Mouse (Mus musculus): Measurements from ENCODE around the gene Gm10447. TPM values are rescaled to one million over a fixed set of nuclear protein-coding genes. Genes with fewer than 3 reads are reported as not detected.
A peak's percentile ranks its signal among the peaks of the same experiment; 100 is the strongest.

Gm10447 gene
- polyA plus RNA-seq, 1 experiment = 0.02 TPM

DNA sequence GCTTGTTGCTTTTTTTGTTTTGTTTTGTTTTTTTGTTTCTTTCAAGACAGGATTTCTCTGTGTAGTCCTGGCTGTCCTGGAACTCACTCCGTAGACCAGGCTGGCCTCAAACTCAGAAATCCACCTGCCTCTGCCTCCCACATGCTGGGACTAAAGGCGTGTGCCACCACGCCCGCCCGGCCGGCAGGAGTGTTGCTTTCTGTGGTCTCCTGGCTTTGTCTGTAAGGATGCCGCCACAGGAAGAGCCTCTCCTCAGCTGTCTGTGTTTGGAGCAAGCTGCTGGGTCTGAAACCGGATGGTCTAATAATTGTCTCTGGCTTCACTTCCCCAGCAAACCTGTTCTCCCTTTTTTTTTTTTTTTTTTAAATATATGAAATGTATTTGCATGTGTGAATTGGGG, 21.4 kb downstream of the Gm10447 start:
- H3K27me3 ChIP-seq (ENCODE audit: control insufficient read depth, insufficient read depth, insufficient read length) = peaks cover 13% of the 10 kb centered on the region
- no peak overlapping the region for H3K4me3 ChIP-seq
- H3K36me3 ChIP-seq (ENCODE audit: control insufficient read depth, insufficient read depth) = no peaks in the 10 kb centered on the region
- TF ChIP-seq MAX (IDR thresholded peaks at IDR 0.05; ENCODE audit: low read depth) (no peak), USF1 (IDR thresholded peaks at IDR 0.05; ENCODE audit: low read depth) (no peak), POLR2AphosphoS2 (IDR thresholded peaks at IDR 0.05; ENCODE audit: insufficient read length, low read depth) (no peak), TCF3 (IDR thresholded peaks at IDR 0.05; ENCODE audit: insufficient read length, low read depth) (no peak), MYOD1 (IDR thresholded peaks at IDR 0.05; ENCODE audit: control insufficient read depth in 1 of 3, insufficient read length in 2 of 3, low read depth in 2 of 3) (no peak), CEBPB (IDR thresholded peaks at IDR 0.05; ENCODE audit: insufficient read depth, poor library complexity, severe bottlenecking) (no peak), E2F4 (IDR thresholded peaks at IDR 0.05; ENCODE audit: insufficient read depth) (no peak), MYOG (IDR thresholded peaks at IDR 0.05; ENCODE audit: control insufficient read depth in 1 of 3, insufficient read depth in 1 of 3, insufficient read length in 2 of 3, low read depth in 2 of 3) (no peak), TCF12 (IDR thresholded peaks at IDR 0.05; ENCODE audit: insufficient read depth, poor library complexity, severe bottlenecking) (no peak), POLR2A (IDR thresholded peaks at IDR 0.05; ENCODE audit: insufficient read length, low read depth) (no peak), SRF (IDR thresholded peaks at IDR 0.05; ENCODE audit: control insufficient read depth, insufficient read length, low read depth) (no peak), REST (IDR thresholded peaks at IDR 0.05; ENCODE audit: insufficient read depth, insufficient read length) (no peak)
- H3ac ChIP-seq (ENCODE audit: control insufficient read depth, insufficient read length) = no peak overlapping the region
- H3K79me2 ChIP-seq (ENCODE audit: control insufficient read depth, insufficient read depth) = peaks cover under 1% of the 10 kb centered on the region
- no peak overlapping the region for H3K4me2 ChIP-seq (ENCODE audit: low read depth)

DNA sequence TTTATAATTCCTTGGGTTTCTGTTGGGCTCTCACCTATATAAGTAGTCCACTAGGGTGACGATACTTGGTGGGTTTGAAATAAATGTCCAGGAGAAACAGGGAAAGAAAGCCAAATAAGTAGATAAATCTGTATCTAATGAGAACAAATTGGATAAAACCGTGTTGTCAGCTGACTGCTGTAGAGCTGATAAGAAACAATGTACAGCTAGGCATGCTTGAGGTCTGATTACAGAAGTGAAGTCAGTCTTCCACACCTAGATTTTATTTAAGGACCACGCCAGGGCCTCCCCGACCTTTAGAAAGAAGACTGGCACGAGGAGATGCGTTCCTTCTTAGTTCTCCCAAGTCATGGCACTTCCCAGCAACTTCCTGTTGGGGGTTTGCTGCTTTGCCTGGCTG, 23.9 kb downstream of the Gm10447 start:
- no peak overlapping the region for H3ac ChIP-seq (ENCODE audit: control insufficient read depth, insufficient read length)
- peaks cover 9% of the 10 kb centered on the region for H3K36me3 ChIP-seq (ENCODE audit: control insufficient read depth, insufficient read depth)
- H3K27me3 ChIP-seq (ENCODE audit: control insufficient read depth, insufficient read depth, insufficient read length) = peaks cover 13% of the 10 kb centered on the region
- no peak overlapping the region for H3K4me2 ChIP-seq (ENCODE audit: low read depth)
- TF ChIP-seq E2F4 (IDR thresholded peaks at IDR 0.05; ENCODE audit: insufficient read depth) (no peak), MAX (IDR thresholded peaks at IDR 0.05; ENCODE audit: low read depth) (no peak), USF1 (IDR thresholded peaks at IDR 0.05; ENCODE audit: low read depth) (no peak), POLR2A (IDR thresholded peaks at IDR 0.05; ENCODE audit: insufficient read length, low read depth) (no peak), MYOG (IDR thresholded peaks at IDR 0.05; ENCODE audit: control insufficient read depth in 1 of 3, insufficient read depth in 1 of 3, insufficient read length in 2 of 3, low read depth in 2 of 3) (no peak)
- no peak overlapping the region for H3K4me3 ChIP-seq
- peaks cover 19% of the 10 kb centered on the region for H3K79me2 ChIP-seq (ENCODE audit: control insufficient read depth, insufficient read depth)

DNA sequence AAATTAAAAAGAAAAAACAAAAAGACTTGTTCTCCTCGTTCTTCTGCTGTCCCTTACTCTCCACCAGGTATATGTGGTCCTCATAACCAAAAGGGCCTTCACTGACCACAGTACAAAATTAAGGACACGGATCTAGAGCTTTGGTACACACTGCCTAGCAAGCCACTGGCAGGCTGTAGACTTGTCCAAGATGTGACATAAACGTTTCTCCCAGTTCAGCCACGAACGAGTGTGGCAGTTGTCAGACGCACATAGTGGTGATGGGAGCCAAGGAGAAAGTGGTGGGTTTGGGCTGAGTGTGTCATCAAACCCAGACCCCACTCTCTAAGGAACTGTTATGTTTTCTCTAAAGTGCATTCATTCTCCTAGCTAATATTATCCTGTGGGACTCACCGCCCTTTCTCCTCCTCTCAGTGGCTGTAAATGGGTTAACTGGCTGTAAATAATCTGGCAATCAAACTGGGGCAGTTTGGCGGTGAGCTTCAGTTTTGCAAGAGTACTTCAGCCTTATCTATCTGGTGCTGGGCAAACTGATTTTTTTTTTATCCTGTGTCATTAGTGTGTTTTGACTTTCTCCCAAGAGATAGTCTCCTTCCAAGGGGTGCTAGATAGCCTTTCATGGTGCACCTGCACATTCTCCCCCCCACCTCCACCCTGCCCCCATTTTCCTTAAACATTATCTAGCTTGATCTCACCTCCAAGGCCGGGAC, 25.4 kb downstream of the Gm10447 start:
- TF ChIP-seq REST (IDR thresholded peaks at IDR 0.05; ENCODE audit: insufficient read depth, insufficient read length) (no peak), TCF12 (IDR thresholded peaks at IDR 0.05; ENCODE audit: insufficient read depth, poor library complexity, severe bottlenecking) (no peak), CEBPB (IDR thresholded peaks at IDR 0.05; ENCODE audit: insufficient read depth, poor library complexity, severe bottlenecking) (no peak), POLR2AphosphoS2 (IDR thresholded peaks at IDR 0.05; ENCODE audit: insufficient read length, low read depth) (no peak), MYOD1 (IDR thresholded peaks at IDR 0.05; ENCODE audit: control insufficient read depth in 1 of 3, insufficient read length in 2 of 3, low read depth in 2 of 3) (no peak), E2F4 (IDR thresholded peaks at IDR 0.05; ENCODE audit: insufficient read depth) (no peak), TCF3 (IDR thresholded peaks at IDR 0.05; ENCODE audit: insufficient read length, low read depth) (no peak), USF1 (IDR thresholded peaks at IDR 0.05; ENCODE audit: low read depth) (no peak), MAX (IDR thresholded peaks at IDR 0.05; ENCODE audit: low read depth) (no peak), MYOG (IDR thresholded peaks at IDR 0.05; ENCODE audit: control insufficient read depth in 1 of 3, insufficient read depth in 1 of 3, insufficient read length in 2 of 3, low read depth in 2 of 3) (no peak), SRF (IDR thresholded peaks at IDR 0.05; ENCODE audit: control insufficient read depth, insufficient read length, low read depth) (no peak), POLR2A (IDR thresholded peaks at IDR 0.05; ENCODE audit: insufficient read length, low read depth) (no peak)
- H3K79me2 ChIP-seq (ENCODE audit: control insufficient read depth, insufficient read depth) = peaks cover 19% of the 10 kb centered on the region
- peak overlapping the region; percentile 86 for H3K4me3 ChIP-seq
- peaks cover 14% of the 10 kb centered on the region for H3K36me3 ChIP-seq (ENCODE audit: control insufficient read depth, insufficient read depth)
- H3K4me2 ChIP-seq (ENCODE audit: low read depth) = peak overlapping the region; percentile 94
- peaks cover 3% of the 10 kb centered on the region for H3K27me3 ChIP-seq (ENCODE audit: control insufficient read depth, insufficient read depth, insufficient read length)
- H3ac ChIP-seq (ENCODE audit: control insufficient read depth, insufficient read length) = peak overlapping the region; percentile 97

DNA sequence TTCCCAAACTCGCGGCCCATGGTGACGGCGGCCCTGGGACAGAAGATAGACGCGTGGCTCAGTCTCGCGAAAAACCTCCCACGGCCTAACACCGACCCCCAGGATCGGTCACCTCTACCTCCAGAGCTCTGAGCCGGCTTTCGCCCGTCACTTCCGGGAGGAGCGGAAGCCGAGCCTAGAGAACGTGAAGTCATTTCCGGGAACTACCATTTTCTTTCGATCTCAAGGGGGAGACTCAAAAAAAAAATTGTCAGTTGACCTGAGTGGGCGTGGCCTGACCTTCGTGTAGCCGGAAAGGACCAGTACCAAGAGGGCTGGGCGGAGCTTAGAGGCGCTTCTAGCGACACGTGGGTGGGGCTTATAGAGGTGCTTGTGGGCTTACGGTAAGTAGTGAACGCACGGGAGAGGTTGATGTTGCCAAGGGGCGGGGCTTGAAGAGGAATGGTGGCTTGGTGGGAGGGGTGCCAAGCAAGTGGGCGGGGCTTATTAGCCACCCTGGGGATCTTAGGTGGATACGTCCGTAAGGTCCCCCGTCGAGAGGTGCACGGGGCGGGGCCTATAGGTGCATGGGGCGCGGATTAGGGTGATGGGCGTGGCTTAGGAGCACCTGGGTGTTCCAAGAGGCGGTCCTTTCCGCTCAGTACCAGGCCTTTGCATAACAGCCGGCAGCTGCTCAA, 26.1 kb downstream of the Gm10447 start, which contains the start of the genes Uqcrq and Gdf9:
Gene Uqcrq, minus strand, starts transcription at position 162 of the 677 bp plus-strand sequence.
Gene Gdf9, plus strand, starts transcription at position 354 of the 677 bp plus-strand sequence.
- Histone ChIP-seq H3K4me3 (peak within 1 kb of the TSS; percentile 86), H3K36me3 (ENCODE audit: control insufficient read depth, insufficient read depth) (peaks cover 14% of the 10 kb centered on the region), H3ac (ENCODE audit: control insufficient read depth, insufficient read length) (peak within 1 kb of the TSS; percentile 97), H3K4me2 (ENCODE audit: low read depth) (peak within 1 kb of the TSS; percentile 99), H3K27me3 (ENCODE audit: control insufficient read depth, insufficient read depth, insufficient read length) (no peaks in the 10 kb centered on the region), H3K79me2 (ENCODE audit: control insufficient read depth, insufficient read depth) (peaks cover 19% of the 10 kb centered on the region)
- TF ChIP-seq USF1 (IDR thresholded peaks at IDR 0.05; ENCODE audit: low read depth) = peak; percentile 70
- no peak for TF ChIP-seq MYOG (IDR thresholded peaks at IDR 0.05; ENCODE audit: control insufficient read depth in 1 of 3, insufficient read depth in 1 of 3, insufficient read length in 2 of 3, low read depth in 2 of 3)
- no peak for TF ChIP-seq CEBPB (IDR thresholded peaks at IDR 0.05; ENCODE audit: insufficient read depth, poor library complexity, severe bottlenecking)
- peak; percentile 82 for TF ChIP-seq POLR2AphosphoS2 (IDR thresholded peaks at IDR 0.05; ENCODE audit: insufficient read length, low read depth)
- TF ChIP-seq POLR2A (IDR thresholded peaks at IDR 0.05; ENCODE audit: insufficient read length, low read depth) = peak; percentile 60
- peak; percentile 12 for TF ChIP-seq SRF (IDR thresholded peaks at IDR 0.05; ENCODE audit: control insufficient read depth, insufficient read length, low read depth)

Data from myocyte (in vitro differentiated cells).